Mouse (Mus musculus): Measurements from ENCODE around the gene Ltbp1. TPM values are rescaled to one million over a fixed set of nuclear protein-coding genes. Genes with fewer than 3 reads are reported as not detected.

Ltbp1 gene
- polyA plus RNA-seq, 1 experiment from 2014 or later: 6.7 TPM

DNA sequence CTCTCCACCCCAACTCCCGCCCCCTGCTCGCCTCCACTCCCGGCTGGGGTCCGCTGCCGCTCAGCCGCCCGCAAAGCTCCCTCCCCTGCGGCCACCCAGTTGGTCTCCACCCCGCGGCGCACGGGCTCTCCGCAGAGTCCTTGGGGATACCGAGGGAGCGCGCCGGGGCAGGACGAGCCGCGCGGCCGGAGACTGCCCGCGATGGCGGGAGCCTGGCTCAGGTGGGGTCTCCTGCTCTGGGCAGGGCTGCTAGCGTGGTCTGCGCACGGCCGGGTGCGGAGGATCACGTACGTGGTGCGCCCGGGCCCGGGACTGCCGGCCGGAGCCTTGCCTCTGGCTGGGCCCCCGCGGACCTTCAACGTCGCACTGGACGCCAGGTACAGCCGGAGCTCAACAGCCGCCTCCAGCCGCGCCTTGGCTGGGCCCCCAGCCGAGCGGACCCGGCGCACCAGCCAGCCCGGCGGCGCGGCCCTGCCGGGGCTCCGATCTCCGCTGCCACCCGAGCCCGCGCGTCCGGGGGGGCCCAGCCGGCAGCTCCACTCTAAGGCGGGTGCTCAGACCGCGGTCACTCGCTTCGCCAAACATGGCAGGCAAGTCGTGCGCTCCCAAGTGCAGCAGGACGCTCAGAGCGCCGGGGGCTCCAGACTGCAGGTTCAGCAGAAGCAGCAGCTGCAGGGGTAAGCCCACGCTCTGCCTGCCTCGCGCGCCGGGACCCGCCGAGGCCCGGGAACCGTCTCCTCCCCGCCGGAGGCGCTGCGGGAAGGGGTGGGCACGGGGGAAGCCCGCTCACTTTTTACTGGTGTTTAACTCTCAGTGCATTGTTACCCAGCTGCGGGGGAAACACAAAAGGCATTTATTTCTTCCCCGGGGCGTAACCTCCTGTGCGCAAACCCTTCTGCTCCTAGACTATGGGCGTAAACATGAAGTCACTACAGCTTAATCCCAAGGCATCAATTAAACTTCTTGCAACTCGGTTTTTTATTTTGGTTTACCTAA is 615 bp downstream of the Ltbp1 start:
- Histone ChIP-seq H3K4me2 (replicated peaks) (peak overlapping the region; percentile 99), H3K9me3 (no peaks in the 10 kb centered on the region), H3K36me3 (no peaks in the 10 kb centered on the region), H3K4me3 (peak overlapping the region; percentile 81), H3K27me3 (peaks cover 21% of the 10 kb centered on the region), H3K27ac (replicated peaks) (peak overlapping the region; percentile 74), H3K4me1 (peaks cover 9% of the 10 kb centered on the region; the same call in 1 of the 2 replicates), H3K9ac (replicated peaks) (peak overlapping the region; percentile 81)
- ATAC-seq (ENCODE audit: low FRiP score, low read depth): peak; percentile 76
- WGBS: under 1% methylated on average over 92 of the region's 94 CpGs

GRCm38 (mm10) chr17:75010955-75011354 is 5.6 kb downstream of the Ltbp1 start:
- Histone ChIP-seq H3K36me3 (no peaks in the 10 kb centered on the region), H3K9me3 (no peaks in the 10 kb centered on the region), H3K4me3 (no peak overlapping the region), H3K27me3 (peaks cover 11% of the 10 kb centered on the region), H3K9ac (replicated peaks) (no peak overlapping the region), H3K27ac (replicated peaks) (no peak overlapping the region), H3K4me1 (peaks cover 9% of the 10 kb centered on the region; the same call in 1 of the 2 replicates), H3K4me2 (replicated peaks) (no peak overlapping the region)
- no peak for ATAC-seq (ENCODE audit: low FRiP score, low read depth)
- 86% methylated on average over 6 of the region's 6 CpGs for whole genome bisulfite sequencing

GRCm38 (mm10) chr17:75013211-75013610 is 7.8 kb downstream of the Ltbp1 start:
- Histone ChIP-seq H3K4me2 (replicated peaks) (no peak overlapping the region), H3K4me3 (no peak overlapping the region), H3K27me3 (no peaks in the 10 kb centered on the region; the same call in 1 of the 2 replicates), H3K27ac (replicated peaks) (no peak overlapping the region), H3K36me3 (no peaks in the 10 kb centered on the region), H3K9me3 (no peaks in the 10 kb centered on the region), H3K4me1 (no peaks in the 10 kb centered on the region), H3K9ac (replicated peaks) (no peak overlapping the region)
- ATAC-seq (ENCODE audit: low FRiP score, low read depth): no peak
- WGBS: 82% methylated on average over 4 of the region's 4 CpGs

GRCm38 (mm10) chr17:75013868-75014267 is 8.5 kb downstream of the Ltbp1 start:
- Histone ChIP-seq H3K36me3 (no peaks in the 10 kb centered on the region), H3K27me3 (no peaks in the 10 kb centered on the region; the same call in 1 of the 2 replicates), H3K4me1 (no peaks in the 10 kb centered on the region), H3K4me3 (no peak overlapping the region), H3K9ac (replicated peaks) (no peak overlapping the region), H3K27ac (replicated peaks) (no peak overlapping the region), H3K9me3 (no peaks in the 10 kb centered on the region), H3K4me2 (replicated peaks) (no peak overlapping the region)
- no peak for ATAC-seq (ENCODE audit: low FRiP score, low read depth)
- 84% methylated on average over 10 of the region's 10 CpGs for WGBS

- H3K36me3 ChIP-seq: no peaks in the 10 kb centered on the region
- H3K9ac ChIP-seq (replicated peaks): no peak overlapping the region
- ATAC-seq (ENCODE audit: low FRiP score, low read depth): no peak
- WGBS: 88% methylated on average over 24 of the region's 24 CpGs
- no peaks in the 10 kb centered on the region; the same call in 1 of the 2 replicates for H3K27me3 ChIP-seq
- H3K4me3 ChIP-seq: no peak overlapping the region
- no peak overlapping the region for H3K4me2 ChIP-seq (replicated peaks)
- H3K4me1 ChIP-seq: peaks cover 3% of the 10 kb centered on the region
- H3K9me3 ChIP-seq: no peaks in the 10 kb centered on the region
- H3K27ac ChIP-seq (replicated peaks): no peak overlapping the region
These were observed 9.4 kb downstream of the Ltbp1 start for GRCm38 (mm10) chr17:75014601-75015356.

DNA sequence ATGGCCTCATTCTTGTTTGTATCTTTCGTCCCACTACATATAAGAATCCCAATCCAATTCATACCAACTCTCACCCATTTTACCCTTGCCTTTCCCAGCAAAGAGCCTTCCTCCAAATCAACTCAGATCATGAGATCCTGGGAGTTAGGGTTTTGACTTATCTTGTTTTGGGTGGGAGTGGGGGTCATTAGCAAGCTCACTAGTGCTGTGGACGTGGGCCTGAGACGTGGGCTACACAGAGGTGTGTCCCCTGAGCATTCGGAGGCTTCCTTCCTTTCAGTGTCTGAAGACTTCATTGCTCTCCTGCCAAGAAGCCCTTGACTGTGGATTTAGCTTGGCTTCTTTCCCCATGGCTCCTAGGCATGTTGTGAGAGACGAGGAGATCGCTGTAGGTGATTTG is 10.2 kb downstream of the Ltbp1 start:
- no peak overlapping the region for H3K4me2 ChIP-seq (replicated peaks)
- no peaks in the 10 kb centered on the region for H3K9me3 ChIP-seq
- no peaks in the 10 kb centered on the region for H3K36me3 ChIP-seq
- no peak overlapping the region for H3K27ac ChIP-seq (replicated peaks)
- H3K9ac ChIP-seq (replicated peaks): no peak overlapping the region
- H3K27me3 ChIP-seq: no peaks in the 10 kb centered on the region; the same call in 1 of the 2 replicates
- H3K4me3 ChIP-seq: no peak overlapping the region
- ATAC-seq (ENCODE audit: low FRiP score, low read depth): no peak
- WGBS: 93% methylated on average over 6 of the region's 6 CpGs
- H3K4me1 ChIP-seq: peaks cover 11% of the 10 kb centered on the region

DNA sequence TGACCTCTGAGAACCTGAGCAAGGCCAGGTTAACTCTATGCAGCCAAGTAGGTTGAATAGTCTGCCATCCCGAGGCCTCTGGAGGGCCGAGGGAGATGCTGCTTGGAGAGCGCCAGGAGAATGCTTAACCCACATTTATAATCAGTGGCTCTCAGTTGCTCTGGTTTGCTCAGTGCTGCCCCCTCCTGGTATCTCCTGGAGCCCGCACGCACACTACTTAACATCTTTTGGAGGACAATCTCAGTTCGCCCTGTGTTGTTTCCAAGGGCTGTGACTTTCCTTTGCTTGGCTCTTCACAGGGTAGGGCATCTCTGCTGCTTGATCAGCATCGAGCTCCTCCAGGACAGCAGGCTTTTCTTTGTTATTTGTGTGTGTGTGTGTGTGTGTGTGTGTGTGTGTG is 12.1 kb downstream of the Ltbp1 start:
- Histone ChIP-seq H3K9ac (replicated peaks) (no peak overlapping the region), H3K27ac (replicated peaks) (no peak overlapping the region), H3K9me3 (no peaks in the 10 kb centered on the region), H3K27me3 (no peaks in the 10 kb centered on the region; the same call in 1 of the 2 replicates), H3K4me1 (peaks cover 12% of the 10 kb centered on the region), H3K36me3 (no peaks in the 10 kb centered on the region), H3K4me2 (replicated peaks) (no peak overlapping the region), H3K4me3 (no peak overlapping the region)
- no peak for ATAC-seq (ENCODE audit: low FRiP score, low read depth)
- WGBS: 63% methylated on average over 7 of the region's 7 CpGs

DNA sequence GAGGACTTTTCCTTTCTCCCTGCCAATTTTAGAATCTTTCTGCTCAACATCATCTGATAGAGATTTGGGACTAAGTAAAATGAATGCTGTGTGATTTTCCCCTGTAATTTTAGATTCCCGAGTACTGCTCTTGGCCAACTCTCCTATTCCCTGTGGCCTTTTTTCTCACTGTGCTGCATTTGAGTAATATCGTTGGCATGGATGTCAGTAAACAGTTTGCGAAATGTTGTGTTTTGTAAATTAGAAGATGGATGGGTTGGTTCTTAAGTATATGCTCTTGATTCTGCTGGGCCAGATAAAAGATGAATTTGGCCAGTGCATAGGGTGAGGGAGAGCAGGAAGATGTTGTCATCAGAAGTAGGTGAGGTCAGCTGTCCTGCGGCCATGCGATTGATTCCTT is 12.8 kb downstream of the Ltbp1 start:
- Histone ChIP-seq H3K27ac (replicated peaks) (no peak overlapping the region), H3K4me3 (no peak overlapping the region), H3K4me2 (replicated peaks) (no peak overlapping the region), H3K27me3 (no peaks in the 10 kb centered on the region; the same call in 1 of the 2 replicates), H3K36me3 (no peaks in the 10 kb centered on the region), H3K4me1 (peaks cover 12% of the 10 kb centered on the region), H3K9ac (replicated peaks) (no peak overlapping the region), H3K9me3 (no peaks in the 10 kb centered on the region)
- WGBS: 95% methylated on average over 5 of the region's 5 CpGs
- no peak for ATAC-seq (ENCODE audit: low FRiP score, low read depth)

GRCm38 (mm10) chr17:75020026-75020425 is 14.7 kb downstream of the Ltbp1 start:
- Histone ChIP-seq H3K27me3 (no peaks in the 10 kb centered on the region; the same call in 1 of the 2 replicates), H3K4me2 (replicated peaks) (peak overlapping the region; percentile 30), H3K4me1 (peaks cover 12% of the 10 kb centered on the region), H3K36me3 (no peaks in the 10 kb centered on the region), H3K27ac (replicated peaks) (peak overlapping the region; percentile 54), H3K9me3 (no peaks in the 10 kb centered on the region), H3K4me3 (no peak overlapping the region), H3K9ac (replicated peaks) (no peak overlapping the region)
- peak; percentile 86 for ATAC-seq (ENCODE audit: low FRiP score, low read depth)
- 10% methylated on average over 7 of the region's 7 CpGs for WGBS

GRCm38 (mm10) chr17:75020619-75021018 is 15.3 kb downstream of the Ltbp1 start:
- 71% methylated on average over 3 of the region's 3 CpGs for WGBS
- peak overlapping the region; percentile 54; the same call in 1 of the 2 replicates for H3K27ac ChIP-seq (replicated peaks)
- no peaks in the 10 kb centered on the region for H3K9me3 ChIP-seq
- ATAC-seq (ENCODE audit: low FRiP score, low read depth): no peak
- H3K27me3 ChIP-seq: no peaks in the 10 kb centered on the region; the same call in 1 of the 2 replicates
- H3K4me2 ChIP-seq (replicated peaks): no peak overlapping the region
- H3K4me1 ChIP-seq: peaks cover 12% of the 10 kb centered on the region
- H3K4me3 ChIP-seq: no peak overlapping the region
- H3K9ac ChIP-seq (replicated peaks): no peak overlapping the region
- no peaks in the 10 kb centered on the region for H3K36me3 ChIP-seq

- H3K4me3 ChIP-seq: no peak overlapping the region
- WGBS: 82% methylated on average over 12 of the region's 12 CpGs
- H3K27me3 ChIP-seq: no peaks in the 10 kb centered on the region
- H3K4me1 ChIP-seq: no peaks in the 10 kb centered on the region
- H3K27ac ChIP-seq (replicated peaks): no peak overlapping the region
- H3K36me3 ChIP-seq: no peaks in the 10 kb centered on the region
- ATAC-seq (ENCODE audit: low FRiP score, low read depth): no peak
- H3K9me3 ChIP-seq: no peaks in the 10 kb centered on the region
- no peak overlapping the region for H3K9ac ChIP-seq (replicated peaks)
- no peak overlapping the region for H3K4me2 ChIP-seq (replicated peaks)
These were observed 22.2 kb downstream of the Ltbp1 start for GRCm38 (mm10) chr17:75027358-75028131.
